Mouse (Mus musculus): ENCODE measurements at regions not wholly inside any gene's neighbourhood (a gene's known extent, or its start where the extent isn't known, plus 50 kb on each side); places are given as distances from the start of the nearest gene placed in this dataset.
A peak's percentile ranks its signal among the peaks of the same experiment; 100 is the strongest.

DNA sequence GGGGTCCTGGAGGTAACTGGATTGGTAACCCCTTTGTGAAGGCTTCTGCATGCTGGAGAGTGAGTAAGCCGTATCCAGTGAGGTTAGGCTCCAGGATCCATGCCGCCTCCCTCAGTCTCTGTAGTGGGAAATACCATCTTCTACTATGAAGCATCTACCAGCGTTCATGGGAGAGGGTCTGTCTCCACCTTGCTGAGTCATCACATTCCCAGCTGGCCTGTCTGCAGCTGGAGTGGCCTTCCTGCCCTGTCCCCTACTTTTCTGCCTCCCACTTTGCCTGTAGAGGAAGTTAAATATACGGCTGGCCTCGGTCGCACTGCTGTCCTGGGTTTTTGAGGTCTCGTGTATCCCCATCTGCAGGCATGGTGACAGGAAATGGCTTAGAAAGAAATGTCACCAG lies 78.0 kb upstream of the Sec14l1 start:
- no peak for DNase-seq

DNA sequence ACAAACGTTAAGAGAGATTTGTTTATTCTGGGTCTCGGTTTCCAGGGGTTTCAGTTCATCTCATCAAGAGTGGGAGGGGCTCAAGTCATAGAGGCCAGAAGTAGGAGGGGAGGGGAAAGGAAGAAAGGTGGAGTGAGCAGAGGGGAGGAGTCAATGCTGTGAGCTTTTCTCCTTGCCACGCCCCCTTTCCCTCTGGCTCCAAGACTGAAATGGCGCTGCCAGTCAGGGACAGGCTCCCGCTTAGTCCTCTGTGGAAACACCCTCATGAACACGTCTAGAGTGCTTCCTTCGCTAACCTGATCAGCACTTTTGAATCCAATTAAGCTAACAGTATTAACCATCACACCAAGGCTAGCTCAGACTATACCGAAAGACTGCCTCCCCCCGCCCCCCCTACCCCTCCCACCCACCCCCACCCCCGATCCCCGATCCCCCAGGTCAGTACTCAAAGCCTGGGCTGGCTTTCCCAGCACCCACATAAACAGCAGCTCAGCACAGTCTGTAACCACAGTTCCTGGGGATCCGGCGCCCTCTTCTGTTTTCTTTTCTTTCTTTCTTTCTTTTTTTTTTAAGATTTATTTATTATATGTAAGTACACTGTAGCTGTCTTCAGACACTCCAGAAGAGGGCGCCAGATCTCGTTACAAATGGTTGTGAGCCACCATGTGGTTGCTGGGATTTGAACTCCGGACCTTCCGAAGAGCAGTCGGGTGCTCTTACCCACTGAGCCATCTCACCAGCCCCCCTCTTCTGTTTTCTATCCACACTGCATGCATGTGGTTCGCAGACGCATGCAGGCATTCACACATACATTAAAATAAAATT lies 76.5 kb upstream of the Sec14l1 start:
- DNase-seq, result no peak

DNA sequence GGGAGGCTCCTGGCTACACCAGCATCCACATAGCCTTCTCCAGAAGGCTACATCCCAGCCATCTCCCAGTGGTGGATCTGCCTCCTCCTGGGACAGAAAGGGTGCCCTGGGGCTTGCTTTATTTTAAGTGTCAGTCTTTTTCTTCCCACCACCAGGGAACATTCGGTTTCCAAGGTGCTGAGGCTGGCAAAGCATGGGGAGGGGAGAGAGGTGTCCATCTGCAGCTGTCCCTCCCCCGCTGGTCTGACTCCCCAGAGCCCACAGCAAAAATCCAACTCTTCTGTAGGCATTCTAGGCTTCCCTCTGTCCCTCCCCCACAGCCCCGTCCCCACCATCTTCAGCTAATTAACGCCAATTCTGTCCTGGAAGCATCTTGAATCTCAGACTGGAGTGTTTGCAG lies 74.1 kb upstream of the Sec14l1 start:
- DNase-seq, result no peak

DNA sequence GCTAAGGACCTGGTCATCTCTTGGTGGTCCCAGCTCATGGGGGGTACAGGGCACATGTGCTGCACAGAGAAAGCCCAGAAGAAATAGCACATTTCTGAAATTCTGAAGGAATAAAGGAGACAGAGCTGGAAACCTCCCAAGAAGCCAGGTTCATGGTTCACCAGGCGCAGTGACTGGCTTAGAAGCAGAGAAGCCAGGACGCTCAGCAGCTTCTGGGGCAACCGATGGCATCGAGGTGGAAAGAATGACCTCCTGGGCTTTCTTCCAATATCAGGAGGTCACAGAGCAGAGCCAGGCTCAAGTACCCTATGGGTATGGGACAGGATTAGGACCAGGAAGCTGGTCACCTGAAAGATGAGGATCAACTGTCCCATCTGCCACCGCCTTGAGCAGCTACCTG lies 72.6 kb upstream of the Sec14l1 start:
- DNase-seq, result no peak

DNA sequence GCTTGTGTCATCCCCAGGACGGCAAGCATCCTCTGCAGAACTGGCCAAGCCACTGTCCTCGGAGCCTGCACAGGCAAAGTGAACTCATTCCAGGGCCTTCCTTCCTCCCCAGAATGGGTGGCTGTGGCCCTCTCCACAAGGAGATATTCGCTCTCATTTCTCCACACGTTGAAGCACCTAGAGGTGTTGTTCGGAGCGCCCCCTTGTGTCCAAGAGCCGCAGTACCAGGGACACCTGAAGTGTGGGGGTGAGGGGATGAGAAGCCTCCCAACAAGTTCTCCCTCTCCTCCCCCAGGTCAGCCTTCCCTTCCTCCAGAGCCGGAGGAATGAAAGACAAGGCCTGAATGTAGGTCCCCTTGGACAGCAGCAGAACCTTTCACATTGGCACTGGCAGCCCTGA lies 71.4 kb upstream of the Sec14l1 start:
- peak; percentile 72 to 75 for DNase-seq

DNA sequence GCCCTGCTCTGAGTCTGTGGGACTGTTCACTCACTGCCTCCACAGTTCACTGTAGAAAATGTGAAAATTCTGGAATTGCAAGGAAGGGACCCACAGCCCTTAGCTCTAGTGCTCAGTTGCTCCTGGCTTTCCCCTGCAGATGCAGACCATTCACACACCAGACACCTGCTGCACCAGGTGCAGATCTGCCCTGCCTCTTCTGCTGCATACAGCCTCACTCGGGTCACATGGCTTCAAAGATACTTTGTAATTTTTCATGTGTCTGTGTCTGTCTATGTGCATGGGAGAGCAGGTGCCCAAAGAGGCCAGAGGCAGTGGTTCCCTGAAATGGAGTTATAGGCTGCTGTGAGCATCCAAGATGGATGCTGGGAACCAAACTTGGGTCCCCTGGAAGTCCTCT lies 70.2 kb upstream of the Sec14l1 start:
- DNase-seq, result peak; percentile 19 to 56

DNA sequence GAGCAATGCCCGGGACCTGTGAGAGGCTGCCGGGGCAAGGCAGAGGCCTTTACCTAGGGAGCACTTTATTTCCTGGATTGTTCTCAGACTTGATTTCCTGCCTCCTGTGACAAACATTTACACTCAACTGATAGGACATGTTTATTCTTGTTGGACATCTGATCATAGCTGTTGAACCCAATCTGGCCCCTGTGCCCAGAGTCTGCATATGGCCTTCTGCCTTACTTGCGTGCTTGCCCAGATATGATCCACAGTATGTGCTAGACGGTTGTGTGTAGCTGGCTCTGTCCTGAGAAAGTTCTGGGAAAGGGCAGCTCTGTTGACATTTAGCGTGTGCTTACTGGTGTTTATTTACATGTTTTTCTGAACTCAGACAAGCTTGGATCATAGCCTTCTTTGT lies 68.3 kb upstream of the Sec14l1 start:
- no peak for DNase-seq

DNA sequence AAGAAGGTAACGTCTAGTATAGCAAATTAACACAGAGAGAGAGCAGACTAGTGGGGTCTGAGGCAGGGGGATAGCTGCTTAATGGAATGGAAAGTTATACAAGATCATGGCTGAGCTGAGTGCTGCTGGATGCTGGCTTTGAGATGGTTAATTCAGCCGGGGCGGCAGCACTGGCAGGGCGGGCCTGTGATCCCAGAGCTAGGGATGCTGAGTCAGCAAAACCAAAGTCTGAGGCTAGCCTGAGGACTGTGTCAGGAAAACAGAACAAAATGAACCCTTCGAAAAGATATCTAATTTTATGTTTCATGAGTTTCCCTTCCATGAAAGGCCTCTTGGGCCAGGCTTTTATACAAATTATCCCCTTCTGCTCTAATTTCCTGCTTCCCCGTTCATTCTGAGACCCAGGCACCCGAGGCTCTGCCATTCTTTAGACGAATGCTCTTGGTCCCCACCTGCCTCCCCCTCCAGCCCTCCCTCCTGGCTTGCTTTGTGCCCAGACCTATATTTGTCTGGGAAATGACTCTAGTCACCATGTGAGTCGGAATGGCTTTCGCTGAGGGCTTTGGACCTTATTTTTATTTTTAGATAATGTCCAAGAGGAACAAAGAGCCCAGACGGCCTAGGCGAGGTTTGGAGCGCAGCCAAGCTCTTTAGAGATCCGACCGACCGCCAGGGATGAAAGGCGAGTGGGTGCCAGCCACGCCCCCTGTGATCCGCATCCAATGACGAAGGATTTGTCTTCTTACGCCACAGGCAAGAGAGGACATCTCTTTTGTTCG lies 67.6 kb upstream of the Sec14l1 start:
- no peak for DNase-seq

DNA sequence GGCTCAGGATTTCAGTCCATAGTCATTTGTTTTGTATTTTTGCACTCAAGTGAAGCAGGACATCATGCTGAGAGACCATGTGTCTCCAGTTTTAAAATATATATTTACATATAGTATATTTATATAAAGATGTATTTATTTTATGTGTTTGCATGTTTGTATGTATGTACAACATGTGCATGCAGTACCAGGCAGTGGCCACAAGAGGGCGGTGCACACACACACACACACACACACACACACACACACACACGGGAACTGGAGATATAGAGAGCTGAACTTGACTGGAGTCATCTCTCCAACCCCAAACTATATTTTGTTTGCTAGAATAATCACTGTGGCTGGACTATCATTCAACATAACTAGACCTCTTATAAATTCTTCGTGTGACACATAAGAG lies 66.1 kb upstream of the Sec14l1 start:
- DNase-seq, result no peak

DNA sequence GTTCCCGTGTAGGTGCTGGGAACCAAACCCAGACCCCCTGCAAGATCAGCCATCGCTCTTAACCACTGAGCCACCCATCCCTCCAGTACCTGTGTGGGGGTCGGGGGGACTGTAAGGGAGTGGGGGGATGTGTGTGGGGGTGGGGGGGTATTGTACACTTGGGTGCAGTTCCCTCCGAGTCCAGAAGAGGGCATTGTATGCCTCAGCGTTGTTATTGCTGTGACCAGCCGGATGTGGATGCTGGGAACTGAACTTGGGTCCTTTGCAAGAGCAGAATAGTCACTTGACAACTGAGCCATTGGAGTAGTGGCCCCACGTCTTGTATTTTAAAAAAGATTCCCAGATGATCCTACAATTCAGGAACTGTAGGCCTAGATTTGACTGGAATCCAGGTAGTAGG lies 64.2 kb upstream of the Sec14l1 start:
- DNase-seq, result no peak

DNA sequence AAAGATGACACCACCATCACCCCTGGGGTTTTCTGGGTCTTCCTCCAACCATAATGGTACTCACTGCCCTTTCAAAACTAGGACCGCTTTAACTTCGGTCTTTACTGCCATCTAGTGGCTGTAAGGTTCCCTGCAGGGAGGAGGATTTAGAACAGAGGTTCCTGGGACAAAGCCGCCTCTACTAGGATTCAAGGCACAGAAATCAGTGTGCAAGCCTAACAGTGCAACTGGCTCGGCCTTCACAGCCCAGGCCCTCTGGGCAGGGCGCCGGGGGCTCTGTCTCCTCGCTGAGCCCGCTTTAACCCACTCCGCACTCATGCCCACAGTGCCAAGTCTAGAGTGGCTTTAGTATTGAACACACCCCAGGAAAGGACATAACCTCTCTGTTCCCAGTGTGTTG lies 58.0 kb upstream of the Sec14l1 start:
- DNase-seq, result peak; percentile 28 to 42

DNA sequence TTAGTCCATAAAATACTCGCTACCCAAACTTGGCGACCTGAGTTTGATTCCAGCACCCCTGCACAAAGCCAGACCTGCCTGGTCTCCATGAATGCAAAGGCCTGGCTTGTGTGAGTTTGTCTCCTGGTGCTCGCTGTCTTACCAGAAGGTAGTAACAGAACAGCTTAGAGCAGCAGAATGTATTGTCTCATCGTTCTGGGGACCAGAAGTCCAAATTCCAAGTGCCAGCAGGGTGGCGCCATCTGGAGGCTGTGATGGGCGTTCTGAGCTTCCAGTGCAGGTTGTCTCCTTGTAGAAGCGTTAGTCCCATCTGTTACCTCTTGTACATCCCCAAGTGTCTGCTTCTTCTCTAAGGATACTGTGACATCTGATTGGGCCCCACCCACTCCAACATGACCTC lies 57.5 kb upstream of the Sec14l1 start:
- DNase-seq, result peak in 1 of 2 experiments; percentile 30

DNA sequence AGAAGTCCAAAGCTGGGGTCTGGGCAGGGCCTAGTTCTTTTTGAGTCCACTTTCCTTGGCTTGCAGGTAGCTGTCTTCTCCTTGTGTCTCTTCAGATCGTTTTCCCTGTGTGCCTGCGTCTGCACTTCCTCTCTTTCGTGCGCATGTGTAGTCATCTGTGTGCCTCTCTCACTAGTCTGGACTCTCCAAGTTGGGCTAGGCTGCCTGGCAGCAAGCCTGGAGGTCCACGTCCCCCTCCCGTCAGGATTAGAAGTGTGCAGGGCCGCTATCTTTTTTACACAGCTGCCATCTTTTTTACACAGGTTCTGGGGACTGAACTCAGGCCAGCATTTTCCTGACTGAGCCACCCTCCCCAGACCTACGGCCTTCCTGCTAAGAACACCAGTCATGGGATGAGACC lies 55.8 kb upstream of the Sec14l1 start:
- DNase-seq, result no peak

DNA sequence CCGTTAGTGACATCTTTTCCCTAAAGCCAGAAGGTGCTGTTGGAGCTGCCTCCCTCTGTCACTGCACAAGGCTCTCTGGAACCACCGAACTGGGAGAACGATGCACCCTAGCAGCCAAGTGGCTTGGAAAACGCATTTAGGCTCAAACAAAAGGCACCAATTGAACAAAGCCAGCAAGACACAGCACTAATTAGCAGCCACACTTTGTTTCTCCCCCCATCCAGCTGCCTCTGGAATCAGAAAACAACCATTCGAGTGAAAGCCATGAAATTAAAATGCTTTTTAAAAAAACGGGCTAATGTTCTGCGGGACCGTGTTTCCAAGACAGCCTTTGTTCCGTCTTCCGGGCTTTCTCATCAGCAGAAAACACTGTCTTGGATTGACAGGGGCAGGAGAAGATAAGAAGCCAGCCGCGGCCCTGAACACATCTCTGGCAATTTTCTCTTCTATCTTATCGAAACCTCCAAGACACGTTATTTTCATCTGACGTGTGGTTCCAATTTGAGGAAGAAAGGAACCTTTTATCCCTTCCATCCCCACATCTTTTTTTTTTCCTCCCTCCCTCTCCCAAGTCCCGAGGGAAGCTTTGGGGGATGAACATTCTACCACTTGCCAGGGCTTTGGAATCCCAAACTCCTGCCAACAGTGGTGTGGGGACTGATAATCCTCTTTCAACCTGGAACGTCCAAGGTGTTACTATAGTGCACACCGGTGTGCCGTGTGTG lies 54.8 kb upstream of the Sec14l1 start:
- DNase-seq, result no peak

DNA sequence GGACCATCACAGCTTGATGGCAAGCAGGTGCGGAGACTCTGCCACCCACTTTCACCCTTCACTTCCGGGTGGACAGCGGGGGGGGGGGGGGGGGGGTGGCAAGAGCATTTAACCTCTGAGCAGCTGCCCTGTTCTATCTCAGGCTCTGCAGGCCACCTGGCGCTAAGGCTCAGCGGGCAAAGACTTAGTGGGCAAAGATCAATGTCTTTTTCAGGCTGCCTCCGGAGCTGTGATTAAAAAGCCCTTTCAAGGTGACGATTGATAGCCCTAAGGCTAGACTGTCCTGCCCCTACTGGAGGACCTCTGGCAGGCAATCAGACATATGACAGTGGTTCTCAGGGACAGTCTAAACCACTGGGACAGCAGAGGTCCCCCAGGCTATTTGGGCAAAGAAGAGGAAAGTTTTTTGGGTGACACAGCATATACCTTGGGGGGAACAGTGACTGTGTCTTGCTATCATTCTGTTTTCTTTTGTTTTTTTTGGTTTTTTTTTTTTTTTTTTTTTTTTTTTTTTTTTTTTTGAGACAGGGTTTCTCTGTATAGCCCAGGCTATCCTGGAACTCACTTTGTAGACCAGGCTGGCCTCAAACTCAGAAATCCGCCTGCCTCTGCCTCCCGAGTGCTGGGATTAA lies 54.1 kb upstream of the Sec14l1 start:
- no peak for DNase-seq

DNA sequence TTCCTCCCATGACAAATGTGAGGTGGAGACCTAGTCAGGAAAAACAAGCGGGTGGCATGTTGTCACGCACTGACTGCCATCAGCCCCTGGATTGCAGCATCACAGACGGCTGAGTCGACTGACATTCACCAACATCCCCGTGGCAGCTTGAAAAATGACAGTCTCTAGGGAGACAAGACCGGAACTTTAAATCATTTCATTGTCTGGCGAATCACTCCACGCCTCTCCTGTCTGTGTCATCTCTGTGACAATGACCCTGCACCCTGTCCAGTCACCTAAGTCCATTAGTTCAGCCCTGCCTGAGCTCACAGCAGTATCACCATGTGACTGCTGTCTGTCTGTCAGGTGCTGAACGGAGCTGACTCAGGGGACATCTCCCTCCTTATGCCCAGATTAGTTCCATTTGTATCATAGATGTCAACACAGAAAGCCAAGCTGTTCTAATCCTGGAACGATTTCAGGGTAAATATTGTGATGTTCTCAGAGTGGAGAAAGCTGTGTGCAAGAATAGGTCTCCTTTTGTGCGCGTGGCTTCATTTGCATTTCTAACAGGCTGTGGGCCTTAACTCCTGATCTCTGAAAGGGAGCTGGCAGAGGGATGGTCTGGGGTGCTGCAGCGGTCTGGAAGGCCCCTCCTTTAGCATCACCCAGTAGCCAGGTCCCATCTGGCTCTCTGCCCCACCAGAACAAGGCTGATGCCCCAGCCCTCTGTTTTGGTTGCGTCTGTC lies 52.0 kb upstream of the Sec14l1 start:
- no peak for DNase-seq

Measured in thymus, postnatal 36 days (tissue).